Comparison of ENCODE assay signal across 8 mouse cellular contexts in genomic region chr7:128592118-128592935, GRCm38 (mm10). TPM values are rescaled to one million over a fixed set of nuclear protein-coding genes. Genes with fewer than 3 reads are reported as not detected.
DNase-seq lines count a peak whose midpoint lies in the region; ATAC-seq and TF ChIP-seq lines count a peak whose summit lies in the region.

No protein-coding gene starts in this region.

- H3K27me3 ChIP-seq in forebrain, embryonic 13.5 days: no peaks in the 10 kb centered on the region
- no peaks in the 10 kb centered on the region for H3K27me3 ChIP-seq in thymus, adult 2 months (ENCODE audit: control insufficient read depth, insufficient read depth, low read length)

- peak overlapping the region; percentile 90 for H3K27ac ChIP-seq in cortical plate, adult 2 months (ENCODE audit: insufficient read depth, low read length)
- H3K27ac ChIP-seq in forebrain, embryonic 13.5 days: peak overlapping the region; percentile 66
- H3K27ac ChIP-seq in thymus, adult 2 months (ENCODE audit: control insufficient read depth, insufficient read depth, low read length): no peak overlapping the region

- WGBS in forebrain, embryonic 13.5 days: 6% methylated on average over 21 of the region's 21 CpGs
- WGBS in thymus, adult 2 months: 69% methylated on average over 21 of the region's 21 CpGs

- peak overlapping the region; percentile 54 for H3K4me2 ChIP-seq in forebrain, embryonic 13.5 days

- no peaks in the 10 kb centered on the region; the same call in 1 of the 2 replicates for H3K4me1 ChIP-seq in cortical plate, adult 2 months (ENCODE audit: control insufficient read depth, insufficient read depth, low read length)
- H3K4me1 ChIP-seq in forebrain, embryonic 13.5 days: peaks cover 26% of the 10 kb centered on the region
- H3K4me1 ChIP-seq in thymus, adult 2 months (replicated peaks; ENCODE audit: control insufficient read depth, insufficient read depth, low read length): no peaks in the 10 kb centered on the region

- DNase-seq in heart, postnatal 10 days: peak; percentile 41 to 57
- DNase-seq in kidney, postnatal 4 days: peak; percentile 63 to 75
- DNase-seq in lung, adult 18-20 months: peak; percentile 65 to 73
- DNase-seq in right cerebral cortex, adult 18-20 months: peak; percentile 52
- DNase-seq in thymus, adult 2 months: no peak

- peak; percentile 41; the same call in 1 of the 2 replicates for ATAC-seq in forebrain, embryonic 13.5 days
- no peak for ATAC-seq in activated CD4-positive, CD25-positive, alpha-beta regulatory T cell, adult 4 months

- no peaks in the 10 kb centered on the region for H3K36me3 ChIP-seq in forebrain, embryonic 13.5 days (ENCODE audit: poor library complexity, severe bottlenecking)
- H3K36me3 ChIP-seq in thymus, adult 2 months (ENCODE audit: control insufficient read depth, insufficient read depth, low read length): no peaks in the 10 kb centered on the region

- peak overlapping the region; percentile 22; the same call in 1 of the 2 replicates for H3K9ac ChIP-seq in forebrain, embryonic 13.5 days

- no peaks in the 10 kb centered on the region for H3K9me3 ChIP-seq in forebrain, embryonic 13.5 days (replicated peaks)

- no peak overlapping the region for H3K4me3 ChIP-seq in cortical plate, adult 2 months (ENCODE audit: insufficient read depth, low read length)
- H3K4me3 ChIP-seq in forebrain, embryonic 13.5 days: peak overlapping the region; percentile 21
- H3K4me3 ChIP-seq in thymus, adult 2 months (ENCODE audit: control insufficient read depth, insufficient read depth, low read length): no peak overlapping the region

- TF ChIP-seq POLR2A in cortical plate, adult 2 months (IDR thresholded peaks at IDR 0.05; ENCODE audit: extremely low read depth, insufficient read depth, low read length): no peak
- no peak for TF ChIP-seq POLR2A in thymus, adult 2 months (IDR thresholded peaks at IDR 0.05; ENCODE audit: control insufficient read depth, extremely low read depth, insufficient read depth, low read length, poor library complexity)

- TF ChIP-seq CTCF in cortical plate, adult 2 months (IDR thresholded peaks at IDR 0.05; ENCODE audit: extremely low read depth, insufficient read depth, low read length): no peak
- no peak for TF ChIP-seq CTCF in thymus, adult 2 months (IDR thresholded peaks at IDR 0.05; ENCODE audit: borderline replicate concordance, control insufficient read depth, extremely low read depth, insufficient read depth, low read length, poor library complexity)

- intact Hi-C loops in heart, postnatal 10 days (cut with DNase I): no loop called here

RNA-seq across cellular contexts. Expression of gene Inpp5f, which starts 18.8 kb away (rescaled TPM):
- polyA plus RNA-seq in cortical plate, adult 2 months (2012; rRNA removed): 54.6 and 57.5 TPM in 2 replicates
- 185 and 204 TPM in 2 replicates for polyA plus RNA-seq in forebrain, embryonic 13.5 days (2015; fragmentation: Nextera tagmentation; extraction: Ambion mirVana)
- 1 to 10 TPM; 7.7 to 8.0 TPM for total RNA-seq in heart, postnatal 10 days (2021)
- 10 to 100 TPM; 46.7 to 50.3 TPM for polyA plus RNA-seq in activated CD4-positive, CD25-positive, alpha-beta regulatory T cell, adult 4 months (2017; shearing (Covaris generic))
- polyA plus RNA-seq in thymus, adult 2 months (2012; rRNA removed): 3.8 and 4.1 TPM in 2 replicates
